Mouse (Mus musculus): ENCODE data around the gene Cycs. TPM values are rescaled to one million over a fixed set of nuclear protein-coding genes. Genes with fewer than 3 reads are reported as not detected.

Gene Cycs
- polyA plus RNA-seq, 2 experiments, result 21.6 to 44.9 TPM

GRCm38 (mm10) chr6:50586316-50586715 is 20.0 kb upstream of the Cycs start:
- Histone ChIP-seq H3K9me3 (ENCODE audit: control insufficient read depth, low read length) (no peaks in the 10 kb centered on the region), H3K27ac (no peak overlapping the region), H3K27me3 (ENCODE audit: control insufficient read depth, insufficient read depth, low read length) (no peaks in the 10 kb centered on the region), H3K4me1 (replicated peaks; ENCODE audit: control insufficient read depth in 2 of 2, insufficient read depth in 2 of 2, low read length in 1 of 2) (peaks cover 0 to 11% of the 10 kb centered on the region in 2 experiments; a peak in 2 of 4 replicates), H3K36me3 (replicated peaks; ENCODE audit: control insufficient read depth, insufficient read depth, low read depth) (no peaks in the 10 kb centered on the region), H3K9ac (replicated peaks) (no peak overlapping the region), H3K4me3 (ENCODE audit: insufficient read depth in 1 of 2, low read depth in 2 of 2, low read length in 2 of 2) (no peak overlapping the region), H3K4me2 (ENCODE audit: low read depth) (no peak overlapping the region)
- no peak for DNase-seq (ENCODE audit: low read depth in 3 of 3, low spot score in 3 of 3)
- 62% methylated on average over 5 of the region's 5 CpGs for WGBS (ENCODE audit: insufficient replicate concordance)
- no peak for ATAC-seq (ENCODE audit: insufficient read depth)
- no peak for TF ChIP-seq CTCF (IDR thresholded peaks at IDR 0.05; ENCODE audit: low read depth)
- TF ChIP-seq EP300 (IDR thresholded peaks at IDR 0.05; ENCODE audit: low read depth), result no peak

DNA sequence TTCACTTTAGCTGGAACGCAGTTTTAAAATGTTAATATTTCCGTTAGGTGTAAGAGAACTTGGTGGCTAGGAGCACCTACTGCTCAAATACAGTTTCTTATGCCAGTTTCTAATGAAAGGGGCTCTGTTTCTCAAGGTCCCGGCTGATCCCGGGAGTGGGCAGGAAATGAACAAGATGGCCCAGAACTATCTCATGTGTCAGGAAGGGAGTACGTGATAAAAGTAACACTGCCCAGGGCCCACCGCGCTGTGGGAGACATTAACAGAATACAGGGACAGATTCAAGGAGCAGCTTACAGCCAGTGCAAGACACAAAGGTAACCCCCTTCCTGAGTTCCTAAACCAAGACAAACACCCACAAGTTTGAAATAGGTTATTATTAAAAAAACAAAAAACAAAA is 19.4 kb upstream of the Cycs start:
- no peaks in the 10 kb centered on the region for H3K27me3 ChIP-seq (ENCODE audit: control insufficient read depth, insufficient read depth, low read length)
- peaks cover 0 to 11% of the 10 kb centered on the region in 2 experiments; a peak in 2 of 4 replicates for H3K4me1 ChIP-seq (replicated peaks; ENCODE audit: control insufficient read depth in 2 of 2, insufficient read depth in 2 of 2, low read length in 1 of 2)
- ATAC-seq (ENCODE audit: insufficient read depth), result no peak
- 60% methylated on average over 7 of the region's 7 CpGs for WGBS (ENCODE audit: insufficient replicate concordance)
- H3K4me3 ChIP-seq (ENCODE audit: insufficient read depth in 1 of 2, low read depth in 2 of 2, low read length in 2 of 2), result no peak overlapping the region
- H3K9ac ChIP-seq (replicated peaks), result no peak overlapping the region
- no peak overlapping the region for H3K4me2 ChIP-seq (ENCODE audit: low read depth)
- no peak for DNase-seq (ENCODE audit: low read depth in 3 of 3, low spot score in 3 of 3)
- no peaks in the 10 kb centered on the region for H3K36me3 ChIP-seq (replicated peaks; ENCODE audit: control insufficient read depth, insufficient read depth, low read depth)
- TF ChIP-seq EP300 (IDR thresholded peaks at IDR 0.05; ENCODE audit: low read depth), result no peak
- no peak for TF ChIP-seq CTCF (IDR thresholded peaks at IDR 0.05; ENCODE audit: low read depth)
- H3K27ac ChIP-seq, result no peak overlapping the region
- H3K9me3 ChIP-seq (ENCODE audit: control insufficient read depth, low read length), result no peaks in the 10 kb centered on the region

DNA sequence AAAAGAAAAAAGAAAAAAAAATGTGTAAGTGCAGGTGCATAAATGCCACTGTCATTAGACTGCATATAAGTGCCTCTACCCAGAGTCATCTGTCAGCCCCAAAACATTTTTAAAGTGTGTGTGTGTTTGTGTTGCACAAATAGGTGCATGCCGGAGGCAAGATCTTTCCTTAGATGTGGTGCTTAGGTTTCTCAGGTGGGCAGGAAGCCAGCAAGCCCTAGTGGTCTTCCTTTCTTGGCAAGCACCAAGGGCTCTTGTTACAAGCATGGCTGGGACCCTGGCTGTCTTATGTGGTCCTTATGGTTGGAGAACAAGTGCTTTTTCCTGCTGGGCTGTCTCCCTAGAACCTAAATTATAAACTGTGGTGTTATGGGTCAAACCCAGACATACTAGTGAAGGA is 5.3 kb upstream of the Cycs start:
- Histone ChIP-seq H3K4me1 (replicated peaks; ENCODE audit: control insufficient read depth in 2 of 2, insufficient read depth in 2 of 2, low read length in 1 of 2) (peaks cover 5 to 6% of the 10 kb centered on the region in 2 experiments; a peak in 3 of 4 replicates), H3K27me3 (ENCODE audit: control insufficient read depth, insufficient read depth, low read length) (no peaks in the 10 kb centered on the region), H3K36me3 (replicated peaks; ENCODE audit: control insufficient read depth, insufficient read depth, low read depth) (no peaks in the 10 kb centered on the region), H3K27ac (no peak overlapping the region), H3K9ac (replicated peaks) (no peak overlapping the region), H3K4me2 (ENCODE audit: low read depth) (no peak overlapping the region), H3K9me3 (ENCODE audit: control insufficient read depth, low read length) (no peaks in the 10 kb centered on the region), H3K4me3 (ENCODE audit: insufficient read depth in 1 of 2, low read depth in 2 of 2, low read length in 2 of 2) (no peak overlapping the region)
- no peak for TF ChIP-seq EP300 (IDR thresholded peaks at IDR 0.05; ENCODE audit: low read depth)
- no peak for TF ChIP-seq CTCF (IDR thresholded peaks at IDR 0.05; ENCODE audit: low read depth)
- ATAC-seq (ENCODE audit: insufficient read depth), result no peak
- no peak for DNase-seq (ENCODE audit: low read depth in 3 of 3, low spot score in 3 of 3)
- WGBS (ENCODE audit: insufficient replicate concordance), result 70% methylated on average over 1 of the region's 1 CpGs

- Histone ChIP-seq H3K9me3 (ENCODE audit: control insufficient read depth, low read length) (no peaks in the 10 kb centered on the region), H3K36me3 (replicated peaks; ENCODE audit: control insufficient read depth, insufficient read depth, low read depth) (peaks cover 7% of the 10 kb centered on the region), H3K4me2 (ENCODE audit: low read depth) (peak overlapping the region; percentile 97), H3K9ac (replicated peaks) (peak overlapping the region; percentile 81), H3K27me3 (ENCODE audit: control insufficient read depth, insufficient read depth, low read length) (no peaks in the 10 kb centered on the region), H3K4me3 (ENCODE audit: insufficient read depth in 1 of 2, low read depth in 2 of 2, low read length in 2 of 2) (peak overlapping the region; percentile 64 to 94), H3K27ac (peak overlapping the region; percentile 33), H3K4me1 (replicated peaks; ENCODE audit: control insufficient read depth in 2 of 2, insufficient read depth in 2 of 2, low read length in 1 of 2) (peaks cover 5 to 6% of the 10 kb centered on the region in 2 experiments; a peak in 3 of 4 replicates)
- no peak for DNase-seq (ENCODE audit: low read depth in 3 of 3, low spot score in 3 of 3)
- 13% methylated on average over 6 of the region's 6 CpGs for WGBS (ENCODE audit: insufficient replicate concordance)
- TF ChIP-seq CTCF (IDR thresholded peaks at IDR 0.05; ENCODE audit: low read depth), result no peak
- ATAC-seq (ENCODE audit: insufficient read depth), result no peak
Observed at GRCm38 (mm10) chr6:50566997-50567255, 588 bp upstream of the Cycs start.

- peaks cover 6 to 8% of the 10 kb centered on the region in 2 experiments for H3K4me1 ChIP-seq (replicated peaks; ENCODE audit: control insufficient read depth in 2 of 2, insufficient read depth in 2 of 2, low read length in 1 of 2)
- WGBS (ENCODE audit: insufficient replicate concordance), result 86% methylated on average over 3 of the region's 3 CpGs
- no peak for ATAC-seq (ENCODE audit: insufficient read depth)
- no peak for DNase-seq (ENCODE audit: low read depth in 3 of 3, low spot score in 3 of 3)
- H3K36me3 ChIP-seq (replicated peaks; ENCODE audit: control insufficient read depth, insufficient read depth, low read depth), result peaks cover 7% of the 10 kb centered on the region
- no peaks in the 10 kb centered on the region for H3K27me3 ChIP-seq (ENCODE audit: control insufficient read depth, insufficient read depth, low read length)
- TF ChIP-seq CTCF (IDR thresholded peaks at IDR 0.05; ENCODE audit: low read depth) (no peak), EP300 (IDR thresholded peaks at IDR 0.05; ENCODE audit: low read depth) (no peak)
- H3K4me2 ChIP-seq (ENCODE audit: low read depth), result no peak overlapping the region
- no peak overlapping the region for H3K27ac ChIP-seq
- no peak overlapping the region for H3K4me3 ChIP-seq (ENCODE audit: insufficient read depth in 1 of 2, low read depth in 2 of 2, low read length in 2 of 2)
- H3K9ac ChIP-seq (replicated peaks), result no peak overlapping the region
- H3K9me3 ChIP-seq (ENCODE audit: control insufficient read depth, low read length), result no peaks in the 10 kb centered on the region
Observed at GRCm38 (mm10) chr6:50563651-50564050, 2.7 kb downstream of the Cycs start.

All from liver, embryonic 14.5 days (tissue).